Mouse (Mus musculus): Measurements from ENCODE around the gene Olfr1191-ps1. TPM values are rescaled to one million over a fixed set of nuclear protein-coding genes. Genes with fewer than 3 reads are reported as not detected.
"Not testable (repeated sequence)": the region's sequence is repeated elsewhere in the genome, so short reads cannot be mapped to it uniquely, and the experiment has no call there.

Olfr1191-ps1 gene
- polyA plus RNA-seq (2015; fragmentation: Nextera tagmentation; extraction: Ambion mirVana): not detected in 2 replicates

DNA sequence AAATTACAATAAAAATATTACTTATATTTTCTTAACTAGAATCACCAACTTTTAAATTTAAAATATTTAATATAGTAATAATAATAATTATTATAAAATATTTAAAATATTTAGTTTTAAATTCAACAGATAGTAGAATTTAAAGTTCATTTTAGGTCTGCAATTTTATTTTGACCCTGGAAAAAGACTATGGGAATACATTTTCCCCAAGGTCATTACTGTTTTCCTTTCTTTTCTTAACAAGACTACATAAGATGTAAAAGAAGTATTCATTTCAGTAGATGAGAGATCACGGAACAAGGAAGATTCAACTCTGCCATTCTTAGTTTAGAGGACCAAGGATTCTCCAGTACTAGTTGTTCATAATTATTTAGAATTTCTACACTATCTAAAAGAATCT, at the start of gene Olfr1191-ps1:
Gene Olfr1191-ps1, plus strand, starts transcription at position 301 of the 400 bp plus-strand sequence.
- not testable (repeated sequence) for H3K4me2 ChIP-seq (replicated peaks; ENCODE audit: low read depth, low read length); H3K9me3 ChIP-seq (ENCODE audit: low read length); ATAC-seq; H3K27me3 ChIP-seq (replicated peaks; ENCODE audit: insufficient read depth, low read length); H3K27ac ChIP-seq (ENCODE audit: low read length); DNase-seq (ENCODE audit: low spot score); H3K9ac ChIP-seq (replicated peaks; ENCODE audit: low read depth); H3K4me3 ChIP-seq (ENCODE audit: low read depth, low read length); H3K36me3 ChIP-seq (ENCODE audit: insufficient read depth, low read length); H3K4me1 ChIP-seq (ENCODE audit: insufficient read depth, low read depth, low read length)
- WGBS: 95% methylated on average over 1 of the region's 1 CpGs

DNA sequence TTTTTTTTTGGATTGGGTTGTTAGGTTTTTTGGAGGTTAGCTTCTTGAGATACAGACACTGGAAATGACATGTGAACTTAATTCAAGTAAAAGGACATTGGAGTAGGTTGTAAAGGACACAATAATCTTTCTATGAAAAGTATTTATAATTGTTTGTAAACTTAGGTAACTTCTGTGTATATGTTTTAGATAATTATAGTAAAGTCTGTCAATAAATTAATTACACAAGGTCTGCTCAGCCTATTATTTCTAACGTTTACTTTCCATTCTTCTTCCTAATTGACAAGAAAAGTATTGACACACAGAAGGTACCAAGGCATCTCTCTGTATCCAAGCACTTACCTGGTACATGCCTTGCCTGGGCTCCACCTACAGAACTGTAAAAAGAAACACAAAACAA, 7.9 kb downstream of the Olfr1191-ps1 start, which contains the start of gene Olfr1192-ps1:
Gene Olfr1192-ps1, plus strand, starts transcription at position 301 of the 400 bp plus-strand sequence.
- ATAC-seq (no peak), DNase-seq (ENCODE audit: low spot score) (no peak)
- 35% methylated on average over 1 of the region's 1 CpGs for WGBS
- Histone ChIP-seq H3K36me3 (ENCODE audit: insufficient read depth, low read length) (no peaks in the 10 kb centered on the region), H3K27ac (ENCODE audit: low read length) (no peak within 1 kb of the TSS), H3K4me1 (ENCODE audit: insufficient read depth, low read depth, low read length) (no peaks in the 10 kb centered on the region), H3K9ac (replicated peaks; ENCODE audit: low read depth) (no peak within 1 kb of the TSS), H3K9me3 (ENCODE audit: low read length) (no peaks in the 10 kb centered on the region), H3K4me3 (ENCODE audit: low read depth, low read length) (no peak within 1 kb of the TSS), H3K27me3 (replicated peaks; ENCODE audit: insufficient read depth, low read length) (no peaks in the 10 kb centered on the region), H3K4me2 (replicated peaks; ENCODE audit: low read depth, low read length) (no peak within 1 kb of the TSS)
- TF ChIP-seq CTCF (IDR thresholded peaks at IDR 0.05): no peak
- TF ChIP-seq EP300 (IDR thresholded peaks at IDR 0.05): no peak

DNA sequence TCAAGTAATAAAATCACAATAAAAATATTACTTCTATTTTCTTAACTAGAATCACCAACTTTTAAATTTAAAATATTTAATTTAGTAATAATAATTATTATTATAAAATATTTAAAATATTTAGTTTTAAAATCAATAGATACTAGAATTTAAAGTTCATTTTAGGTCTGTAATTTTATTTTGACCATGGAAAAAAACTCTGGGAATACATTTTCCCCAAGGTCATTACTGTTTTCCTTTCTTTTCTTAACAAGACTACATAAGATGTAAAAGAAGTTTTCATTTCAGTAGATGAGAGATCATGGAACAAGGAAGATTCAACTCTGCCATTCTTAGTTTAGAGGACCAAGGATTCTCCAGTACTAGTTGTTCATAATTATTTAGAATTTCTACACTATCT, 35.0 kb downstream of the Olfr1191-ps1 start, which contains the start of gene Olfr1193:
Gene Olfr1193, plus strand, starts transcription at position 301 of the 400 bp plus-strand sequence.
- not testable (repeated sequence) for H3K4me1 ChIP-seq (ENCODE audit: insufficient read depth, low read depth, low read length); H3K27ac ChIP-seq (ENCODE audit: low read length); H3K9ac ChIP-seq (replicated peaks; ENCODE audit: low read depth); H3K27me3 ChIP-seq (replicated peaks; ENCODE audit: insufficient read depth, low read length); H3K9me3 ChIP-seq (ENCODE audit: low read length); DNase-seq (ENCODE audit: low spot score); H3K4me3 ChIP-seq (ENCODE audit: low read depth, low read length); H3K4me2 ChIP-seq (replicated peaks; ENCODE audit: low read depth, low read length); ATAC-seq; H3K36me3 ChIP-seq (ENCODE audit: insufficient read depth, low read length)

DNA sequence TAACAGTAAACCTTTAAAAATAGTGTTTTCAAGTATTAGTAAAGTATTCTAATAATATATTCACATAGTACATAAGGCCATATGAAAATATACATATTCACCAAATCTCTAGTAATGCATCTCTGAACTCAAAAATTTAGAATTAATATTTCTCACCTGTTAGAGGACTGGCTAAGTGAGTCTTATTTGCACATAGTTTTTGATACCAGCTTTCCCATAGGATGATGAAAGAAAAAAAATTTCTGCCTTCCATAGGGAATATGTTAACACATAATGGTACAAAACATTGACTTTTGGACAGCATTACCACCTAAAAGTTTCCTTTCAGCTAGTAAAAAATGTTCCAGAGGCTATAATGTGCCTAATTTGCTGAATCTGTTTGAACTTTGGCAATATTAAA, 48.7 kb downstream of the Olfr1191-ps1 start, which contains the start of gene Olfr1195:
Gene Olfr1195, minus strand, starts transcription at position 101 of the 400 bp plus-strand sequence.
- H3K27ac ChIP-seq (ENCODE audit: low read length): no peak within 1 kb of the TSS
- no peak for ATAC-seq
- TF ChIP-seq EP300 (IDR thresholded peaks at IDR 0.05) (no peak), CTCF (IDR thresholded peaks at IDR 0.05) (no peak)
- no peaks in the 10 kb centered on the region for H3K4me1 ChIP-seq (ENCODE audit: insufficient read depth, low read depth, low read length)
- H3K27me3 ChIP-seq (replicated peaks; ENCODE audit: insufficient read depth, low read length): no peaks in the 10 kb centered on the region
- no peak within 1 kb of the TSS for H3K9ac ChIP-seq (replicated peaks; ENCODE audit: low read depth)
- H3K4me3 ChIP-seq (ENCODE audit: low read depth, low read length): no peak within 1 kb of the TSS
- no peak within 1 kb of the TSS for H3K4me2 ChIP-seq (replicated peaks; ENCODE audit: low read depth, low read length)
- DNase-seq (ENCODE audit: low spot score): no peak
- no peaks in the 10 kb centered on the region for H3K9me3 ChIP-seq (ENCODE audit: low read length)
- no peaks in the 10 kb centered on the region for H3K36me3 ChIP-seq (ENCODE audit: insufficient read depth, low read length)

Other genes with a start within 250 kb of the Olfr1191-ps1 start
- gene Olfr1179, start 234.1 kb upstream of the Olfr1191-ps1 start, polyA plus RNA-seq (2015; fragmentation: Nextera tagmentation; extraction: Ambion mirVana): not detected in 2 replicates
- not detected in 2 replicates for gene Olfr1180, start 221.4 kb upstream of the Olfr1191-ps1 start, polyA plus RNA-seq (2015; fragmentation: Nextera tagmentation; extraction: Ambion mirVana)
- not detected in 2 replicates for gene Olfr1181, start 214.4 kb upstream of the Olfr1191-ps1 start, polyA plus RNA-seq (2015; fragmentation: Nextera tagmentation; extraction: Ambion mirVana)
- not detected in 2 replicates for gene Gm13757, start 191.4 kb upstream of the Olfr1191-ps1 start, polyA plus RNA-seq (2015; fragmentation: Nextera tagmentation; extraction: Ambion mirVana)
- not detected in 2 replicates for gene Olfr1183, start 185.7 kb upstream of the Olfr1191-ps1 start, polyA plus RNA-seq (2015; fragmentation: Nextera tagmentation; extraction: Ambion mirVana)
- gene Olfr1184, start 156.9 kb upstream of the Olfr1191-ps1 start, polyA plus RNA-seq (2015; fragmentation: Nextera tagmentation; extraction: Ambion mirVana): not detected in 2 replicates
- not detected in 2 replicates for gene Olfr1185-ps1, start 147.2 kb upstream of the Olfr1191-ps1 start, polyA plus RNA-seq (2015; fragmentation: Nextera tagmentation; extraction: Ambion mirVana)
- not detected in 2 replicates for gene Olfr1186, start 122.0 kb upstream of the Olfr1191-ps1 start, polyA plus RNA-seq (2015; fragmentation: Nextera tagmentation; extraction: Ambion mirVana)
- gene Olfr1188, start 83.6 kb upstream of the Olfr1191-ps1 start, polyA plus RNA-seq (2015; fragmentation: Nextera tagmentation; extraction: Ambion mirVana): not detected in 2 replicates
- gene Olfr1189, start 54.1 kb upstream of the Olfr1191-ps1 start, polyA plus RNA-seq (2015; fragmentation: Nextera tagmentation; extraction: Ambion mirVana): not detected in 2 replicates
- gene Olfr1192-ps1, start 8.0 kb downstream of the Olfr1191-ps1 start, polyA plus RNA-seq (2015; fragmentation: Nextera tagmentation; extraction: Ambion mirVana): not detected in 2 replicates
- not detected in 2 replicates for gene Olfr1193, start 35.1 kb downstream of the Olfr1191-ps1 start, polyA plus RNA-seq (2015; fragmentation: Nextera tagmentation; extraction: Ambion mirVana)
- gene Olfr1195, start 48.6 kb downstream of the Olfr1191-ps1 start, polyA plus RNA-seq (2015; fragmentation: Nextera tagmentation; extraction: Ambion mirVana): not detected in 2 replicates
- gene Olfr1196, start 64.1 kb downstream of the Olfr1191-ps1 start, polyA plus RNA-seq (2015; fragmentation: Nextera tagmentation; extraction: Ambion mirVana): not detected in 2 replicates
- gene Olfr1197, start 91.8 kb downstream of the Olfr1191-ps1 start, polyA plus RNA-seq (2015; fragmentation: Nextera tagmentation; extraction: Ambion mirVana): not detected in 2 replicates
- not detected in 2 replicates for gene Olfr1198, start 110.8 kb downstream of the Olfr1191-ps1 start, polyA plus RNA-seq (2015; fragmentation: Nextera tagmentation; extraction: Ambion mirVana)
- gene Olfr1199, start 119.9 kb downstream of the Olfr1191-ps1 start, polyA plus RNA-seq (2015; fragmentation: Nextera tagmentation; extraction: Ambion mirVana): not detected in 2 replicates
- not detected in 2 replicates for gene Olfr1200, start 129.9 kb downstream of the Olfr1191-ps1 start, polyA plus RNA-seq (2015; fragmentation: Nextera tagmentation; extraction: Ambion mirVana)
- gene Olfr1201, start 152.5 kb downstream of the Olfr1191-ps1 start, polyA plus RNA-seq (2015; fragmentation: Nextera tagmentation; extraction: Ambion mirVana): not detected in 2 replicates
- not detected in 2 replicates for gene Olfr1202, start 174.0 kb downstream of the Olfr1191-ps1 start, polyA plus RNA-seq (2015; fragmentation: Nextera tagmentation; extraction: Ambion mirVana)
- gene Olfr1205, start 189.2 kb downstream of the Olfr1191-ps1 start, polyA plus RNA-seq (2015; fragmentation: Nextera tagmentation; extraction: Ambion mirVana): not detected in 2 replicates
- gene Olfr1204, start 208.8 kb downstream of the Olfr1191-ps1 start, polyA plus RNA-seq (2015; fragmentation: Nextera tagmentation; extraction: Ambion mirVana): not detected in 2 replicates
- not detected in 2 replicates for gene Olfr1206, start 222.7 kb downstream of the Olfr1191-ps1 start, polyA plus RNA-seq (2015; fragmentation: Nextera tagmentation; extraction: Ambion mirVana)